Mouse (Mus musculus): ENCODE measurements around the gene Micall1. TPM values are rescaled to one million over a fixed set of nuclear protein-coding genes. Genes with fewer than 3 reads are reported as not detected.

The Micall1 gene
- total RNA-seq, 4 experiments from 2014 or later = 28.9 to 32.0 (median 30.4) TPM

GRCm38 (mm10) chr15:79129311-79129710 lies 20.6 kb downstream of the Micall1 start:
- no peak for DNase-seq (ENCODE audit: low spot score in 2 of 2)

GRCm38 (mm10) chr15:79130782-79131181 lies 22.1 kb downstream of the Micall1 start:
- no peak for DNase-seq (ENCODE audit: low spot score in 2 of 2)

- no peak for DNase-seq (ENCODE audit: low spot score in 2 of 2)
These were observed 22.7 kb downstream of the Micall1 start for GRCm38 (mm10) chr15:79131442-79131841.

GRCm38 (mm10) chr15:79133191-79133661 lies 24.5 kb downstream of the Micall1 start:
- no peak for DNase-seq (ENCODE audit: low spot score in 2 of 2)

- no peak for DNase-seq (ENCODE audit: low spot score in 2 of 2)
These were observed 26.0 kb downstream of the Micall1 start for GRCm38 (mm10) chr15:79134496-79135270.

- DNase-seq (ENCODE audit: low spot score in 2 of 2) = no peak
These were observed 26.6 kb downstream of the Micall1 start for GRCm38 (mm10) chr15:79135332-79135731.

GRCm38 (mm10) chr15:79135783-79136575 lies 27.3 kb downstream of the Micall1 start:
- no peak for DNase-seq (ENCODE audit: low spot score in 2 of 2)

GRCm38 (mm10) chr15:79139640-79140039 lies 30.9 kb downstream of the Micall1 start:
- DNase-seq (ENCODE audit: low spot score in 2 of 2) = no peak

GRCm38 (mm10) chr15:79140866-79141565 lies 32.3 kb downstream of the Micall1 start, which contains the start of the genes Polr2f and 1700088E04Rik:
TSS of gene Polr2f (plus strand) at chr15:79141009.
TSS of gene 1700088E04Rik (minus strand) at chr15:79141253.
- DNase-seq (ENCODE audit: low spot score in 2 of 2) = peak; percentile 90 to 95

GRCm38 (mm10) chr15:79141566-79141917 lies 32.8 kb downstream of the Micall1 start:
- no peak for DNase-seq (ENCODE audit: low spot score in 2 of 2)

- no peak for DNase-seq (ENCODE audit: low spot score in 2 of 2)
These were observed 34.6 kb downstream of the Micall1 start for GRCm38 (mm10) chr15:79143316-79143715.

- no peak for DNase-seq (ENCODE audit: low spot score in 2 of 2)
These were observed 35.3 kb downstream of the Micall1 start for GRCm38 (mm10) chr15:79144021-79144420.

- no peak for DNase-seq (ENCODE audit: low spot score in 2 of 2)
These were observed 36.8 kb downstream of the Micall1 start for GRCm38 (mm10) chr15:79145522-79145921.

- DNase-seq (ENCODE audit: low spot score in 2 of 2) = peak in 1 of 2 experiments; percentile 69
These were observed 39.8 kb downstream of the Micall1 start for GRCm38 (mm10) chr15:79148533-79148932.

GRCm38 (mm10) chr15:79151881-79152280 lies 43.2 kb downstream of the Micall1 start:
- no peak for DNase-seq (ENCODE audit: low spot score in 2 of 2)

GRCm38 (mm10) chr15:79152709-79153108 lies 44.0 kb downstream of the Micall1 start:
- DNase-seq (ENCODE audit: low spot score in 2 of 2) = no peak

GRCm38 (mm10) chr15:79155572-79155971 lies 46.9 kb downstream of the Micall1 start:
- DNase-seq (ENCODE audit: low spot score in 2 of 2) = no peak

- DNase-seq (ENCODE audit: low spot score in 2 of 2) = no peak
These were observed 53.6 kb downstream of the Micall1 start for GRCm38 (mm10) chr15:79162301-79162700.

GRCm38 (mm10) chr15:79162822-79163221 lies 54.1 kb downstream of the Micall1 start:
- DNase-seq (ENCODE audit: low spot score in 2 of 2) = no peak

- DNase-seq (ENCODE audit: low spot score in 2 of 2) = no peak
These were observed 55.6 kb downstream of the Micall1 start for GRCm38 (mm10) chr15:79164251-79164650.

GRCm38 (mm10) chr15:79165140-79165539 lies 56.4 kb downstream of the Micall1 start, which contains the start of gene Sox10:
TSS of gene Sox10 (minus strand) at chr15:79165240.
- DNase-seq (ENCODE audit: low spot score in 2 of 2) = no peak

- DNase-seq (ENCODE audit: low spot score in 2 of 2) = no peak
These were observed 58.0 kb downstream of the Micall1 start for GRCm38 (mm10) chr15:79166712-79167111.
